ENCODE assay signal across 9 mouse cellular contexts in genomic region chr7:136060339-136061073, GRCm38 (mm10).
DNase-seq lines count a peak whose midpoint lies in the region; ATAC-seq and TF ChIP-seq lines count a peak whose summit lies in the region.
"Had no signal": no experiment of that assay in that cellular context is flagged by ENCODE, and none has a peak within 500 bp of the region (broad histone marks: within the 10 kb centered on the region; RNA-seq: fewer than 3 reads in every experiment).

No protein-coding gene starts in this region.

- WGBS in forebrain, embryonic 12.5 days: 10% methylated on average over 29 of the region's 29 CpGs
- WGBS in heart, embryonic 15.5 days: 9% methylated on average over 29 of the region's 29 CpGs
- 5% methylated on average over 29 of the region's 29 CpGs for WGBS in kidney, postnatal 0 days
- WGBS in limb, embryonic 15.5 days: 6% methylated on average over 29 of the region's 29 CpGs
- 5% methylated on average over 29 of the region's 29 CpGs for WGBS in midbrain, postnatal 0 days

- ATAC-seq in forebrain, embryonic 12.5 days (ENCODE audit: low FRiP score): no peak; the same call in 1 of the 2 replicates
- no peak; the same call in 1 of the 2 replicates for ATAC-seq in heart, embryonic 15.5 days (replicated peaks; ENCODE audit: insufficient number of reproducible peaks, insufficient read depth, low FRiP score, low read depth)
- no peak for ATAC-seq in kidney, postnatal 0 days (replicated peaks; ENCODE audit: low FRiP score, low read depth)
- ATAC-seq in limb, embryonic 15.5 days (ENCODE audit: insufficient number of reproducible peaks, low FRiP score, low TSS enrichment, low read depth): no peak
- ATAC-seq in midbrain, postnatal 0 days (ENCODE audit: low FRiP score): no peak
- ATAC-seq in erythroid progenitor cell, adult 5-6 weeks (replicated peaks; ENCODE audit: low FRiP score, poor library complexity, severe bottlenecking): no peak

- H3K4me1 ChIP-seq in forebrain, embryonic 12.5 days: peaks cover 32% of the 10 kb centered on the region
- peaks cover 21% of the 10 kb centered on the region for H3K4me1 ChIP-seq in heart, embryonic 15.5 days (replicated peaks)
- H3K4me1 ChIP-seq in kidney, postnatal 0 days (replicated peaks; ENCODE audit: insufficient read depth, low read length): peaks cover 6% of the 10 kb centered on the region; the same call in 1 of the 2 replicates
- peaks cover 45% of the 10 kb centered on the region for H3K4me1 ChIP-seq in limb, embryonic 15.5 days
- H3K4me1 ChIP-seq in midbrain, postnatal 0 days (ENCODE audit: insufficient read depth, low read length): 0 out of 2 replicates have a peak, but pooled peaks cover 2% of the 10 kb centered on the region
- H3K4me1 ChIP-seq: megakaryocyte, embryonic 14.5 days had no signal

- H3K4me2 ChIP-seq in forebrain, embryonic 12.5 days: peak overlapping the region; percentile 56
- peak overlapping the region; percentile 65 for H3K4me2 ChIP-seq in heart, embryonic 15.5 days
- H3K4me2 ChIP-seq in kidney, postnatal 0 days (ENCODE audit: low read length): peak overlapping the region; percentile 56
- H3K4me2 ChIP-seq in limb, embryonic 15.5 days: peak overlapping the region; percentile 50
- H3K4me2 ChIP-seq in midbrain, postnatal 0 days (ENCODE audit: low read depth, low read length, poor library complexity, severe bottlenecking): peak overlapping the region; percentile 59

- no peaks in the 10 kb centered on the region for H3K9me3 ChIP-seq in forebrain, embryonic 12.5 days
- H3K9me3 ChIP-seq in heart, embryonic 15.5 days (replicated peaks): no peaks in the 10 kb centered on the region
- H3K9me3 ChIP-seq in kidney, postnatal 0 days (replicated peaks; ENCODE audit: low read length): no peaks in the 10 kb centered on the region
- H3K9me3 ChIP-seq in limb, embryonic 15.5 days: no peaks in the 10 kb centered on the region
- no peaks in the 10 kb centered on the region for H3K9me3 ChIP-seq in midbrain, postnatal 0 days (ENCODE audit: low read length)
- H3K9me3 ChIP-seq: megakaryocyte, embryonic 14.5 days had no signal

- TF ChIP-seq CTCF in kidney, postnatal 0 days (IDR thresholded peaks at IDR 0.05; ENCODE audit: low read depth): peak; percentile 54
- TF ChIP-seq CTCF in midbrain, postnatal 0 days (IDR thresholded peaks at IDR 0.05): peak; percentile 77

- no peaks in the 10 kb centered on the region for H3K36me3 ChIP-seq in forebrain, embryonic 12.5 days (replicated peaks)
- H3K36me3 ChIP-seq in heart, embryonic 15.5 days: no peaks in the 10 kb centered on the region
- no peaks in the 10 kb centered on the region for H3K36me3 ChIP-seq in kidney, postnatal 0 days (ENCODE audit: insufficient read depth, low read length)
- H3K36me3 ChIP-seq in limb, embryonic 15.5 days: no peaks in the 10 kb centered on the region
- no peaks in the 10 kb centered on the region for H3K36me3 ChIP-seq in midbrain, postnatal 0 days (ENCODE audit: insufficient read depth, low read length)

- H3K9ac ChIP-seq in forebrain, embryonic 12.5 days: peak overlapping the region; percentile 44; the same call in 1 of the 2 replicates
- H3K9ac ChIP-seq in heart, embryonic 15.5 days: peak overlapping the region; percentile 34
- peak overlapping the region; percentile 51; the same call in 1 of the 2 replicates for H3K9ac ChIP-seq in kidney, postnatal 0 days (ENCODE audit: low read depth, low read length)
- H3K9ac ChIP-seq in limb, embryonic 15.5 days: no peak overlapping the region; the same call in 1 of the 2 replicates
- peak overlapping the region; percentile 33; the same call in 1 of the 2 replicates for H3K9ac ChIP-seq in midbrain, postnatal 0 days (replicated peaks; ENCODE audit: low read length, poor library complexity, severe bottlenecking)

- DNase-seq in cerebellum, adult 8-10 months: peak; percentile 12
- peak; percentile 75 for DNase-seq in kidney, postnatal 0 days (ENCODE audit: low spot score)
- DNase-seq in midbrain, postnatal 0 days (ENCODE audit: low spot score): peak; percentile 82
- peak; percentile 61 for DNase-seq in testis, postnatal 10 days (ENCODE audit: low spot score)

- H3K4me3 ChIP-seq in forebrain, embryonic 12.5 days (replicated peaks): peak overlapping the region; percentile 26
- H3K4me3 ChIP-seq in heart, embryonic 15.5 days: peak overlapping the region; percentile 42
- H3K4me3 ChIP-seq in kidney, postnatal 0 days (replicated peaks; ENCODE audit: low read depth, low read length): peak overlapping the region; percentile 22
- peak overlapping the region; percentile 30 for H3K4me3 ChIP-seq in limb, embryonic 15.5 days
- peak overlapping the region; percentile 25 for H3K4me3 ChIP-seq in midbrain, postnatal 0 days (ENCODE audit: low read depth, low read length)
- H3K4me3 ChIP-seq: megakaryocyte, embryonic 14.5 days had no signal

- peaks cover 20% of the 10 kb centered on the region for H3K27me3 ChIP-seq in forebrain, embryonic 12.5 days
- H3K27me3 ChIP-seq in heart, embryonic 15.5 days: no peaks in the 10 kb centered on the region
- H3K27me3 ChIP-seq in kidney, postnatal 0 days (ENCODE audit: insufficient read depth, low read length): no peaks in the 10 kb centered on the region; the same call in 1 of the 2 replicates
- 0 out of 2 replicates have a peak, but pooled peaks cover 10% of the 10 kb centered on the region for H3K27me3 ChIP-seq in limb, embryonic 15.5 days
- H3K27me3 ChIP-seq in midbrain, postnatal 0 days (ENCODE audit: insufficient read depth, low read length): 0 out of 2 replicates have a peak, but pooled peaks cover 5% of the 10 kb centered on the region

- H3K27ac ChIP-seq in forebrain, embryonic 12.5 days: peak overlapping the region; percentile 25; the same call in 1 of the 2 replicates
- H3K27ac ChIP-seq in heart, embryonic 15.5 days: peak overlapping the region; percentile 59
- peak overlapping the region; percentile 54; the same call in 1 of the 2 replicates for H3K27ac ChIP-seq in kidney, postnatal 0 days
- H3K27ac ChIP-seq in limb, embryonic 15.5 days: peak overlapping the region; percentile 73
- peak overlapping the region; percentile 47; the same call in 1 of the 2 replicates for H3K27ac ChIP-seq in midbrain, postnatal 0 days (ENCODE audit: low read depth, low read length)

Comparison
In these comparisons a context has a peak if more than half of its experiments do, and no peak if none do; other contexts are left out.
1. DNase-seq: peak in every context shown above with its lines; median percentile 82 in midbrain, postnatal 0 days; 75 in kidney, postnatal 0 days; 61 in testis, postnatal 10 days; 12 in cerebellum, adult 8-10 months.